Mouse (Mus musculus): ENCODE measurements at regions not wholly inside any gene's neighbourhood (a gene's known extent, or its start where the extent isn't known, plus 50 kb on each side); places are given as distances from the start of the nearest gene placed in this dataset.

DNA sequence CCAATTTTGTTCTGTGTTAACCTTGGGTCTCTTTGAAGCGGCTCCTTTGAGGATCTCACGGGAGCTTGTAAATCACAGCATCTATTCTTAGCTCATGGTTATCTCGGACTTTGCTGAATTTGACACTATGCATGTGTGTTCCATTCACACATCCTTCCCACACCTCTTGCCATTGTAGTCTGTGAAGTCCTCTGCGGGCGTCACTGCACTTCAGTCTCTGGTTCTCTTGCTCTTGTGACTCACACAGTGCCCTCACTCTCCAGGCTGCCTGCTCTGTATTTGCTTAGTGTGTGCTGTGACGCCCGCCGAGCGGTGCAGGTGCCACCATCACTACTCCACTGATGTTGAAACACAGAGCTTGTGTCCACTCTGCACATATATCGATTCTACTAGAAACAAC lies 1271.2 kb downstream of the Synb start:
- no peak for DNase-seq (ENCODE audit: low spot score in 2 of 2)

DNA sequence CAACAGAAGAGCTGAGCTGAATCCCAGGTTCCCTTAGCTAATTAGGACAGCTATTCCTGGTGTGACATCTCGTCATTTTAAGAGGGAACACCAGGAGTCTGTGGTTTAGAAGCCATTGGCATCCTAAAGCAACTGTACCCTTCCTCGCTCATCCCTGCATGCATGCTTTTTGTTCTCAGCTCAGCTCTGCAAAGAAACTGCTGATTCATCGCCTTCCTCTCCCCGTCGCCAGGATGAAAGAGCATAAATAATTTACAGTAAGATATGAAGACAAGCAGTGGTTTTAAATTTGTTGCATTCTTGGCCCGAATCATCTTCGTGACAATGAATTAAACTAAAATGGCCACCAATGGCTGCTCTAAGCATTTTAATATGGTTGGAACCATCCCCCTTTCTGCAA lies 1272.9 kb downstream of the Synb start:
- DNase-seq (ENCODE audit: low spot score in 2 of 2), result no peak

DNA sequence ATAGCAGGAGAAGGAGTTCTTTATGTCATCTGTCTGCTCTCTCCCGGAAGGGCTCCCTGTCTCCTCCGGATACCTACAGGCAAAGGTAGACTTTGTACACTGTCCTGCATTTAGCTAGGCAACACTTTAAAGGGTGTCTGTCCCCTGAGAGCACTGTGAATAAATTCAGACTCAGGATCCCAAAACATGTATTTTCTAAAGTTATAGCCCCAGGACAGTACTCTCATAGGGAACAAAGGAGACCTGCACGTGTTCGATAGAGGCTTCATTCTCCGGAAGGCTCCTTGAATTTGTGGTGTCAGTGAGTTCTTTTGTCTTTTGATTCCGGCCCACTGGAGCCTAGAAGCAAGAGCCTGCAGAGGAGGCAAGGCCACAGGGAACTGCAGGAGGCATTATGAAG lies 1273.3 kb downstream of the Synb start:
- no peak for DNase-seq (ENCODE audit: low spot score in 2 of 2)

DNA sequence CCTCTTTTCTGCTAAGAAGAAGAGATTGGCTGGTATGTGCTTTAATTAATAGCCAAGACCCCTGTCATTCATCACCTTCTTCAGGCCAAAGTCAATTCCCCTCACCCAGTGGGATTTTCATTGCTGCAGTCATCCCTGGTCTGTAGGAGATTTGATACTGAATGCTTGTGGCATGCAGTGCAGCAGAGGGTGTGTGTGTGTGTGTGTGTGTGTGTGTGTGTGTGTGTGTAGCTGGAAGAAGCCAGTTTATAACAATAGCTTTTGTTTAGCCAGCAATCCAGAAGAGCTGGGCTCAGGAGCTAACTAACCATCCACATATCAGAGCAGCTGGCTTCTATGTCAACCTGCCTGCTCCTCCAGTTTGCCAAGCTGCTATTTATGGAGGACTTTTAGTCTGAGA lies 1275.4 kb downstream of the Synb start:
- no peak for DNase-seq (ENCODE audit: low spot score in 2 of 2)

DNA sequence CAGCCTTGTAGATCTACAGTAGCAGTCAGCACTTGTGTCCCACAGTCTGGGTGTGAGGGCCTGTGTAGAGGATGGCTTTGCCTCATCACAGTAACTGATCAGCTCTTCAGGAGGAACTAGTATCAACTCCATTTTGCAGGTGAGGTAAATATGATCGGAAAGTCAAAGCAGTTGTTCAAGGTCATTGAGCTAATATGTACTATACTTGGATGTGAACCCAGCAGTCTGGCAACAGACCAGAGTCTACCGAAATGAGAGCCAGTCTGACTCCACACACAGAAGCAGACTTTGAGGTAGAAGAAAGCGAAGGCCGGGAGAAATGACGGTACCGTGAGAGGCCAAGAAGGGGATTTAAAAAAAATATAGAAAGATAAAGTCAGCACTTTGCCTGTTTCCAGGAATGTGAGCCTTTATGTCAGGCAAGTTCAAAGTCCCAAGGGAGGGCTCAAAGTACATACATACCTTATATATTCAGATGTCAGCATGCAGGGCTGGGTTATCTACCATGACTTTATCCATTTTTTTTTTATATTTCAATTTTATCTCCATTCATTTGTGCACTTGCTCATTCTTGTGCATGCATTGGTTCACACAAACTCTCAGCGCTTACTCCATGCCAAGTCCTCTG lies 1297.2 kb downstream of the Synb start:
- no peak for DNase-seq (ENCODE audit: low spot score in 2 of 2)

DNA sequence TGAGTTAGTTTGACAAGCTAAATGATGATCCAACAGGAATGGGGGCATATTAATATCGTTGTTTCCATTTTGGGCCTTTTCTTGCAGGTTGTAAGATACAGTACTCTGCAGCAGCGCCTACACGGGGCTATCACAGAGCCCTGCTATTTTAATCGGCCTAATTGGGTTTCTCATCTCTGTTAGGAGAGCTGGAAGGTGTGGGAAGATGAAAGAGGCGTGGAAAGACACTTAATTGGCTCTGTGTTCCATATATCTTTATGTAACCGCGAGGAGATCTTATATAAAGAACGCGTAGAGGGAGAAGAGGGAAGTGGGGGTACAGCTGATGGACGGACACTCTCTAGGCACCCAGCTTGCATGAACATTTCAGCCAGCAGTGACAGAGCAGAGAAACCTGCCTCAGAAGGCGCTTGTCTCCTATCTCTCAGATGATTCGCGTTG lies 1300.5 kb downstream of the Synb start:
- DNase-seq (ENCODE audit: low spot score in 2 of 2), result peak in 1 of 2 experiments; percentile 24

DNA sequence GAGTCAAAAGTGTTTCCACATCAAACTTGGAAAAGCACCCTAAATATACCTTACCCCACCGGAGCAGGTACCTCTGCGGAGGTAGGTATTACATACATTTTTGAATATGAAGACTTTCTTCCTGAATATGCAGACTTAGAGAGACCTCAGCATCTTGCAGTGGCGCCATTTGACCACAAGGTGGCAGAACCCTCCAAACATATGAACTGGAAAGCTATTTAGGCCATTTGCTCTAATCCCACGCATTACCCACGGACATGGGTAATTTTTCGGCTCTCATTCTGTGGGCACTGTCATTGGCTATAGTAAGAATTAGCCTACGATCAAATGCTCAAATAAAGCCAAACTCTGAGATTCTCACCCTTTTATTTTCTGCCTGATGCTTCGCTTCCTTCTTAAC lies 1301.0 kb downstream of the Synb start:
- DNase-seq (ENCODE audit: low spot score in 2 of 2), result peak; percentile 66 to 88

DNA sequence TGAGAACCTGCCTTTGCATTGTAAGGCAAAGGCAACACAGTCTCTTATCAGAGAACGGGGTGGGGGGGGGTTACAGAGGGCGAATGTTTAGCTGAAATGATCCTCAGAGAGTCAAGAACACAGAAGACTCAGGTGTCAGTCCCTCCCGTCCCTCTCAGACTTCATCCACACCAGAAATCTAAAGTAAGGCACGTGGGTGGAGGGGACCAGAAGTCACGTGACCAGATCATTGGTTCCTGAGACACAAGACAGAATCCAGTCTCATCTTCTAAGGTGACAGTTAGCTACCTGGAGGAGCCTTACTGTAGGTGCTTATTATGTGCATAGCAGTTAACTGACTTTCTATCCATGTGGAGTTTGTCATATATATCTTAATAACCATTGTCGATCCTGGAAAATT lies 1302.0 kb downstream of the Synb start:
- DNase-seq (ENCODE audit: low spot score in 2 of 2), result no peak

DNA sequence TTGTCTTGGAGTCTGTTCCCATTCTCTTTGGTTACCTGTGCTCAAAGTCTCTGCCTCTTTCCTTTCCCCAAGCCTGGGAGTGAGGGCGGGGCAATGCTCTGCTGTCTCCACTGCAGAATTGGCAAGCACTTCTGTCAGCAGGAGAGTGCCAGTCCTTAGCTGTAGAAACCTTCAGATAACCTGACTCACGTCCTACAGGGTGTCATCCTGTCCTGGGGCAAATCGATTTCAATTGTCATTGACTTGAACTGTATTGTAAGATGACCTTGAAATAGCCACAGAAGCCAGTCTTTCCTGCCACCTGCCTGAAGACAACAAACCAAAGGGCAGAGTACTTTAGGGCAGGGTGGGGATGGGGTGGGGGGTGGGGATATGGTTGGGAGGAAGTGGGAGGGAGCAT lies 1303.8 kb downstream of the Synb start:
- DNase-seq (ENCODE audit: low spot score in 2 of 2), result no peak
